Mouse (Mus musculus): Measurements from ENCODE around the gene Vmn2r42. TPM values are rescaled to one million over a fixed set of nuclear protein-coding genes. Genes with fewer than 3 reads are reported as not detected.
"Not testable (repeated sequence)": the region's sequence is repeated elsewhere in the genome, so short reads cannot be mapped to it uniquely, and the experiment has no call there.

Gene Vmn2r42
- not detected in 2 replicates for polyA plus RNA-seq (2012; rRNA removed)

DNA sequence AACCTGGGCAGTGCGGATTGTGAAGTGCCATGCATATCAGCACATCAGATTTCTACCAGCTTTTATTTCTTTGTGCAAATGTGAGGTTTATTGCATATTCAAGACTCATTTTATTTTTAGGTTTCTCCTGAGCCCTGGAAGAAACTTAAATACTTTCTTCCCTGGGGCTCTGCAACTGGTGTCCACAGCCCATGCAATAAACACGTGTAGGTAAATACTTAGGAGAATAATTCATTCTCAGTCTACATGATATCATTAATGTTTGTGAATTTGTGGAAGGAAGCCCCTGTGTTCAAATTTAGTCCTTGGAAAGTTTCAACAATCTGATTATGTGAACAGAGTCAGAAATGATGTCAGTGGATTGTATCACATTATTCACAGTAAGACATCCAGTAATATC, at the start of gene Vmn2r42:
Gene Vmn2r42, minus strand, starts transcription at position 101 of the 400 bp plus-strand sequence.
- no CpG with 5 or more reads among the region's 2 CpGs for WGBS
- not testable (repeated sequence) for DNase-seq (ENCODE audit: low read depth, low spot score)

DNA sequence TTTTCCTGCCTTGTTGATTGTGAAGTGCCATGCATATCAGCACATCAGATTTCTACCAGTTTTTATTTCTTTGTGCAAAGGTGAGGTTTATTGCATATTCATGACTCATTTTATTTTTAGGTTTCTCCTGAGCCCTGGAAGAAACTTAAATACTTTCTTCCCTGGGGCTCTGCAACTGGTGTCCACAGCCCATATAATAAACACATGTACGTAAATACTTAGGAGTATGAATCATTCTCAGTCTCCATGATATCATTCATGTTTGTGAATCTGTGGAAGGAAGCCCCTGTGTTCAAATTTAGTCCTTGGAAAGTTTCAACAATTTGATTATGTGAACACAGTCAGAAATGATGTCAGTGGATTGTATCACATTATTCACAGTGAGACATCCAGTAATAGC, 38.6 kb downstream of the Vmn2r42 start, which contains the start of gene Vmn2r41:
Gene Vmn2r41, minus strand, starts transcription at position 101 of the 400 bp plus-strand sequence.
- not testable (repeated sequence) for DNase-seq (ENCODE audit: low read depth, low spot score)
- WGBS: no CpG with 5 or more reads among the region's 1 CpGs

Other genes with a start within 250 kb of the Vmn2r42 start
- not detected in 2 replicates for gene Vmn2r41, start 38.7 kb downstream of the Vmn2r42 start, polyA plus RNA-seq (2012; rRNA removed)
- gene Vmn2r43, start 60.3 kb upstream of the Vmn2r42 start, polyA plus RNA-seq (2012; rRNA removed): not detected in 2 replicates
- gene Vmn2r44, start 183.0 kb upstream of the Vmn2r42 start, polyA plus RNA-seq (2012; rRNA removed): not detected in 2 replicates

All from large intestine, adult 2 months (tissue).